Mouse (Mus musculus) ES-Bruce4 (cell line): ENCODE measurements around the gene Cacng5. TPM values are rescaled to one million over a fixed set of nuclear protein-coding genes. Genes with fewer than 3 reads are reported as not detected.

Experiments used
- H3K27ac ChIP-seq: 2 replicates; pipeline ENCODE4 v1.5.1; 2012; ENCODE audit warnings: low read length, inconsistent platforms; ENCODE audit not compliant: insufficient read depth
- H3K27me3 ChIP-seq: 2 replicates; pipeline ENCODE4 v1.6.1; 2012; ENCODE audit warnings: mild to moderate bottlenecking, low read length, inconsistent platforms; ENCODE audit not compliant: control insufficient read depth, poor library complexity, insufficient read depth, severe bottlenecking
- H3K36me3 ChIP-seq: 2 replicates; pipeline ENCODE4 v1.6.1; 2012; ENCODE audit warnings: inconsistent platforms, mild to moderate bottlenecking, low read length, moderate library complexity; ENCODE audit not compliant: control insufficient read depth, poor library complexity, insufficient read depth, severe bottlenecking
- H3K4me1 ChIP-seq: one replicate; pipeline ENCODE4 v1.8.1; 2011; ENCODE audit warnings: low read length; ENCODE audit not compliant: control insufficient read depth, insufficient read depth
- H3K4me3 ChIP-seq: 2 replicates; pipeline ENCODE4 v1.5.1; 2011; ENCODE audit warnings: low read depth, mild to moderate bottlenecking, low read length
- H3K9ac ChIP-seq: 2 replicates; pipeline ENCODE4 v1.6.1; 2012; ENCODE audit warnings: low read depth, mild to moderate bottlenecking, inconsistent platforms; ENCODE audit not compliant: poor library complexity, severe bottlenecking
- H3K9me3 ChIP-seq: replicated peaks from 2 replicates; pipeline ENCODE4 v1.6.1; 2012; ENCODE audit warnings: mild to moderate bottlenecking, low read length, inconsistent platforms; ENCODE audit not compliant: control insufficient read depth, poor library complexity, insufficient read depth, severe bottlenecking
- CTCF ChIP-seq: IDR thresholded peaks from one replicate; pipeline ENCODE4 v1.8.1; 2011; ENCODE audit warnings: low read depth, low read length
- EP300 ChIP-seq: IDR thresholded peaks from 2 replicates; pipeline ENCODE4 v1.6.1; 2011; ENCODE audit warnings: low read depth, low read length; ENCODE audit not compliant: insufficient read depth
- POLR2A ChIP-seq: IDR thresholded peaks from one replicate; pipeline ENCODE4 v1.8.1; 2011; ENCODE audit warnings: low read length; ENCODE audit not compliant: insufficient read depth
- polyA plus RNA-seq: library from polyadenylated mRNA; stranded (reverse); fragments of >200 nt; gene quantifications from 2 replicates; pipeline ENCODE4 v1.2.4, GENCODE M21; 2011; ENCODE audit warnings: low read depth; ENCODE audit not compliant: missing spikeins, insufficient read depth, insufficient read length

Gene Cacng5
- polyA plus RNA-seq, 1 experiment, result 0.37 TPM

- Histone ChIP-seq H3K9me3 (no peaks in the 10 kb centered on the region), H3K9ac (no peak overlapping the region), H3K36me3 (no peaks in the 10 kb centered on the region), H3K27ac (no peak overlapping the region), H3K4me1 (no peaks in the 10 kb centered on the region), H3K4me3 (no peak overlapping the region), H3K27me3 (no peaks in the 10 kb centered on the region)
- TF ChIP-seq CTCF (no peak), EP300 (no peak), POLR2A (no peak)
Measured at GRCm38 (mm10) chr11:107919852-107920508, 5.1 kb upstream of the Cacng5 start.

- TF ChIP-seq POLR2A, result no peak
- no peak for TF ChIP-seq EP300
- no peak for TF ChIP-seq CTCF
- no peaks in the 10 kb centered on the region for H3K4me1 ChIP-seq
- no peaks in the 10 kb centered on the region for H3K9me3 ChIP-seq
- no peak overlapping the region for H3K27ac ChIP-seq
- no peak overlapping the region for H3K4me3 ChIP-seq
- no peaks in the 10 kb centered on the region for H3K36me3 ChIP-seq
- H3K9ac ChIP-seq, result no peak overlapping the region
- H3K27me3 ChIP-seq, result no peaks in the 10 kb centered on the region
Measured at GRCm38 (mm10) chr11:107917721-107918235, 2.9 kb upstream of the Cacng5 start.

GRCm38 (mm10) chr11:107913317-107913716 is 1.5 kb downstream of the Cacng5 start:
- H3K27me3 ChIP-seq, result no peaks in the 10 kb centered on the region
- no peak overlapping the region for H3K4me3 ChIP-seq
- H3K36me3 ChIP-seq, result no peaks in the 10 kb centered on the region
- no peak overlapping the region for H3K27ac ChIP-seq
- 0 out of 2 replicates have a peak, but pooled peaks cover 6% of the 10 kb centered on the region for H3K9me3 ChIP-seq
- H3K9ac ChIP-seq, result no peak overlapping the region
- no peaks in the 10 kb centered on the region for H3K4me1 ChIP-seq
- TF ChIP-seq EP300, result no peak
- no peak for TF ChIP-seq POLR2A

- H3K4me1 ChIP-seq, result no peaks in the 10 kb centered on the region
- H3K27ac ChIP-seq, result no peak overlapping the region
- H3K4me3 ChIP-seq, result no peak overlapping the region
- no peak overlapping the region for H3K9ac ChIP-seq
- no peaks in the 10 kb centered on the region for H3K27me3 ChIP-seq
- TF ChIP-seq EP300 (no peak), CTCF (no peak), POLR2A (no peak)
- H3K9me3 ChIP-seq, result 0 out of 2 replicates have a peak, but pooled peaks cover 6% of the 10 kb centered on the region
- no peaks in the 10 kb centered on the region for H3K36me3 ChIP-seq
Measured at GRCm38 (mm10) chr11:107905364-107905763, 9.5 kb downstream of the Cacng5 start.

- no peak for TF ChIP-seq POLR2A
Measured at GRCm38 (mm10) chr11:107903966-107904605, 10.8 kb downstream of the Cacng5 start.

GRCm38 (mm10) chr11:107900470-107900869 is 14.4 kb downstream of the Cacng5 start:
- no peaks in the 10 kb centered on the region for H3K27me3 ChIP-seq
- H3K9ac ChIP-seq, result no peak overlapping the region
- no peak overlapping the region for H3K27ac ChIP-seq
- H3K4me3 ChIP-seq, result no peak overlapping the region
- TF ChIP-seq CTCF (peak; percentile 59), POLR2A (no peak)
- no peaks in the 10 kb centered on the region for H3K4me1 ChIP-seq
- no peaks in the 10 kb centered on the region for H3K9me3 ChIP-seq
- no peaks in the 10 kb centered on the region for H3K36me3 ChIP-seq

More at GRCm38 (mm10) chr11:107903966-107904605, 10.8 kb downstream of the Cacng5 start:
- H3K9me3 ChIP-seq, result no peaks in the 10 kb centered on the region
- H3K4me3 ChIP-seq, result no peak overlapping the region
- no peaks in the 10 kb centered on the region for H3K27me3 ChIP-seq
- H3K36me3 ChIP-seq, result no peaks in the 10 kb centered on the region
- H3K9ac ChIP-seq, result no peak overlapping the region
- no peak overlapping the region for H3K27ac ChIP-seq
- no peaks in the 10 kb centered on the region for H3K4me1 ChIP-seq
